Mouse (Mus musculus) forebrain, embryonic 11.5 days (tissue): Measurements from ENCODE around the gene Comt. TPM values are rescaled to one million over a fixed set of nuclear protein-coding genes. Genes with fewer than 3 reads are reported as not detected.

Experiments
- ATAC-seq: fragments of 200-750 bp; cut with Nextera tagmentation; replicated peaks from 2 replicates; pipeline ENCODE4 v1.8.0; 2017; ENCODE audit warnings: moderate TSS enrichment; ENCODE audit not compliant: low FRiP score
- DNase-seq: peaks from one replicate; pipeline ENCODE4 v3.0.0-alpha.2; 2017; ENCODE audit warnings: low spot score
- H3K27ac ChIP-seq: fragments of 300-500 bp; sonication (generic); 2 replicates; pipeline ENCODE4 v1.5.1; 2014; ENCODE audit warnings: low read depth, low read length
- H3K27me3 ChIP-seq: fragments of 300-500 bp; sonication (generic); 2 replicates; pipeline ENCODE4 v1.6.1; 2014; ENCODE audit warnings: mild to moderate bottlenecking, low read length, mixed read lengths; ENCODE audit not compliant: control insufficient read depth, insufficient read depth
- H3K36me3 ChIP-seq: fragments of 300-500 bp; sonication (generic); 2 replicates; pipeline ENCODE4 v1.6.1; 2014; ENCODE audit warnings: mild to moderate bottlenecking, low read length, moderate library complexity, mixed read lengths; ENCODE audit not compliant: control insufficient read depth, insufficient read depth
- H3K4me1 ChIP-seq: fragments of 300-500 bp; sonication (generic); replicated peaks from 2 replicates; pipeline ENCODE4 v1.6.1; 2014; ENCODE audit warnings: low read length, mixed read lengths; ENCODE audit not compliant: control insufficient read depth, insufficient read depth
- H3K4me2 ChIP-seq: fragments of 300-500 bp; sonication (generic); 2 replicates; pipeline ENCODE4 v1.6.1; 2014; ENCODE audit warnings: low read depth, mild to moderate bottlenecking, low read length, moderate library complexity, mixed read lengths; ENCODE audit not compliant: severe bottlenecking
- H3K4me3 ChIP-seq: fragments of 300-500 bp; sonication (generic); 2 replicates; pipeline ENCODE4 v1.5.1; 2014; ENCODE audit warnings: low read depth, low read length
- H3K9ac ChIP-seq: fragments of 300-500 bp; sonication (generic); 2 replicates; pipeline ENCODE4 v1.6.1; 2014; ENCODE audit warnings: low read length
- H3K9me3 ChIP-seq: fragments of 300-500 bp; sonication (generic); 2 replicates; pipeline ENCODE4 v1.6.1; 2016; ENCODE audit warnings: low read length, mixed read lengths; ENCODE audit not compliant: control insufficient read depth
- WGBS: fragments of 180-500 bp; shearing (Covaris S2); extraction: QIAGEN DNeasy Blood & Tissue Kit; methylation state at CpG from one replicate; pipeline ENCODE4 v1.1.7; 2014; 5-methylcytosine and 5-hydroxymethylcytosine counted together
- polyA plus RNA-seq: library from polyadenylated mRNA; unstranded; fragments of >200 nt; fragmentation: Nextera tagmentation; extraction: Ambion mirVana; gene quantifications from 2 replicates; pipeline ENCODE4 v1.2.1, GENCODE M21; 2014

Comt gene
- polyA plus RNA-seq, 1 experiment from 2014 or later = 53.6 TPM

- no peak for ATAC-seq
- WGBS = 86% methylated on average over 7 of the region's 7 CpGs
- H3K9ac ChIP-seq = no peak overlapping the region
- 0 out of 2 replicates have a peak overlapping the region, but pooled peaks have one; percentile 9 for H3K4me2 ChIP-seq
- H3K4me3 ChIP-seq = no peak overlapping the region
- no peaks in the 10 kb centered on the region for H3K36me3 ChIP-seq
- H3K4me1 ChIP-seq = 0 out of 2 replicates have a peak, but pooled peaks cover 6% of the 10 kb centered on the region
- H3K27ac ChIP-seq = no peak overlapping the region
- no peaks in the 10 kb centered on the region for H3K27me3 ChIP-seq
- DNase-seq = no peak
- H3K9me3 ChIP-seq = no peaks in the 10 kb centered on the region
Observed at GRCm38 (mm10) chr16:18428516-18429042, 1.9 kb upstream of the Comt start.

DNA sequence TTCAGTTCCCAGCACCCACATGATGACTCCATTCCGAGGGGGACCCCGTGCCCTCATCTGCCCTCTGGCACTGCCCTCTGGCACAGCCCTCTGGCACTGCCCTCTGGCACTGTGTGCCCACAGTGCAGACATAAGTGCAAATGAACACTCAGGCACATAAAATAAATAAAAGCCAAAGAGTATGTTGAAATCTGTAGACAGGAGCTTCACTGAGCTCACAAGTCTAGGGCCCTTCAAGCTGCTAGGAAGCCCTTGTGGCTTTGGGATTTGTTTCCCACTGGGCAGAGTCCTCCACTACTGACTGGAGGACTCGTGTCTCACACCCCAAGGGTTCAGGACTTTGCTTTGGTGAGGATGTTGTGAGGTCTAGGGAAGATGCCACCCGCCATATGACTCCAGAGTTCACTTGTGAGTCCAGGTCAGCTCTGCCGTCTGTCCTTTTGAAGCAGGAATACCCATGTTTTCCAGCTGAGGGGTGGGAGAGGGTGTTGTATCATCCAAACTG lies 1.4 kb upstream of the Comt start:
- H3K36me3 ChIP-seq = no peaks in the 10 kb centered on the region; the same call in 1 of the 2 replicates
- 84% methylated on average over 5 of the region's 5 CpGs for WGBS
- DNase-seq (no peak), ATAC-seq (no peak)
- H3K4me3 ChIP-seq = no peak overlapping the region
- H3K27me3 ChIP-seq = no peaks in the 10 kb centered on the region
- H3K4me2 ChIP-seq = 0 out of 2 replicates have a peak overlapping the region, but pooled peaks have one; percentile 9
- H3K9me3 ChIP-seq = no peaks in the 10 kb centered on the region
- no peak overlapping the region for H3K9ac ChIP-seq
- 0 out of 2 replicates have a peak, but pooled peaks cover 6% of the 10 kb centered on the region for H3K4me1 ChIP-seq
- H3K27ac ChIP-seq = no peak overlapping the region

DNA sequence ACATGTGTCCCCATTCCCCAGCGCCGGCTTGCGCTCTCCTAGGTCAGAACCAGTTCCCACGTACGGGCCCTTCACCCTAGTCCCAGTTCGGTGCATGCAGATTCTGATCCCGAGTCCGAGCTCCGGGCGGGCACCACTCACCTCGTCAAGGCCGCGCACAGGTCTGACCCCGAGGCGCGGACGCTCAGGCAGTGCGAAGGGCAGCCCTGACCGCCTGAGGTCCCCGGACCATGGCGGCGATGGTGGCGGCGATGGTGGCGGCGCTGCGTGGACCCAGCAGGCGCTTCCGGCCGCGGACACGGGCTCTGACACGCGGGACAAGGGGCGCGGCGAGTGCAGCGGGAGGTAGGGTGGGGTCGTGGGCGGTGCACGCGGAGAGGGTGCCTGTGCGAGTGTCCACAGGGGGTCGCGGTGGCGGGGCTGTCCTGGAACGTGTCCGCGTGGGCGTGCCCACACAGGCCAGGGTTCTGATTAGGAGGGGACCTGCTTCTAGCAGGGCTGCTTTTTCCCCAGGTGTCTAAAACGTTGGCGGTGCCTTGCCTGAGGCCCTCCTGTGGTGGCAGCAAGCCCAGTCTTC lies 349 bp downstream of the Comt start, which contains the start of gene Txnrd2:
Txnrd2 (plus strand) TSS at position 170 of the 577 bp plus-strand sequence.
- no peaks in the 10 kb centered on the region; the same call in 1 of the 2 replicates for H3K36me3 ChIP-seq
- under 1% methylated on average over 51 of the region's 52 CpGs for WGBS

GRCm38 (mm10) chr16:18425475-18426214 lies 1.0 kb downstream of the Comt start:
- 0 out of 2 replicates have a peak, but pooled peaks cover 6% of the 10 kb centered on the region for H3K4me1 ChIP-seq
- peak overlapping the region; percentile 87 for H3K4me3 ChIP-seq
- no peaks in the 10 kb centered on the region for H3K27me3 ChIP-seq
- peak overlapping the region; percentile 86 for H3K4me2 ChIP-seq
- 35% methylated on average over 10 of the region's 10 CpGs for WGBS
- ATAC-seq = peak; percentile 48
- H3K27ac ChIP-seq = 0 out of 2 replicates have a peak overlapping the region, but pooled peaks have one; percentile 18
- peak overlapping the region; percentile 89 for H3K9ac ChIP-seq
- no peaks in the 10 kb centered on the region; the same call in 1 of the 2 replicates for H3K36me3 ChIP-seq
- no peaks in the 10 kb centered on the region for H3K9me3 ChIP-seq
- no peak for DNase-seq

More for the DNA sequence above, 349 bp downstream of the Comt start, which contains the start of gene Txnrd2:
- Histone ChIP-seq H3K9ac (peak within 1 kb of the TSS; percentile 89), H3K4me3 (peak within 1 kb of the TSS; percentile 87), H3K4me2 (peak within 1 kb of the TSS; percentile 86), H3K27me3 (no peaks in the 10 kb centered on the region), H3K9me3 (no peaks in the 10 kb centered on the region), H3K4me1 (0 out of 2 replicates have a peak, but pooled peaks cover 6% of the 10 kb centered on the region), H3K27ac (peak within 1 kb of the TSS; percentile 18; the same call in 1 of the 2 replicates)
- DNase-seq (peak; percentile 83), ATAC-seq (peak; percentile 89)

GRCm38 (mm10) chr16:18424364-18425045 lies 2.1 kb downstream of the Comt start:
- Histone ChIP-seq H3K27me3 (no peaks in the 10 kb centered on the region), H3K4me1 (0 out of 2 replicates have a peak, but pooled peaks cover 6% of the 10 kb centered on the region), H3K9me3 (no peaks in the 10 kb centered on the region), H3K4me2 (no peak overlapping the region), H3K36me3 (no peaks in the 10 kb centered on the region; the same call in 1 of the 2 replicates), H3K9ac (no peak overlapping the region), H3K27ac (no peak overlapping the region), H3K4me3 (no peak overlapping the region)
- ATAC-seq (no peak), DNase-seq (no peak)
- WGBS = 78% methylated on average over 11 of the region's 11 CpGs

- H3K4me2 ChIP-seq = no peak overlapping the region
- DNase-seq = no peak
- WGBS = 89% methylated on average over 5 of the region's 5 CpGs
- H3K36me3 ChIP-seq = no peaks in the 10 kb centered on the region; the same call in 1 of the 2 replicates
- H3K4me1 ChIP-seq = 0 out of 2 replicates have a peak, but pooled peaks cover 6% of the 10 kb centered on the region
- H3K27me3 ChIP-seq = no peaks in the 10 kb centered on the region
- H3K9ac ChIP-seq = no peak overlapping the region
- no peaks in the 10 kb centered on the region for H3K9me3 ChIP-seq
- ATAC-seq = no peak
- no peak overlapping the region for H3K27ac ChIP-seq
- H3K4me3 ChIP-seq = no peak overlapping the region
Observed at GRCm38 (mm10) chr16:18423915-18424265, 2.8 kb downstream of the Comt start.

GRCm38 (mm10) chr16:18423203-18423914 lies 3.3 kb downstream of the Comt start:
- H3K27ac ChIP-seq = no peak overlapping the region

More at GRCm38 (mm10) chr16:18423203-18423914, 3.3 kb downstream of the Comt start:
- Histone ChIP-seq H3K36me3 (no peaks in the 10 kb centered on the region; the same call in 1 of the 2 replicates), H3K9me3 (no peaks in the 10 kb centered on the region), H3K4me2 (no peak overlapping the region), H3K27me3 (no peaks in the 10 kb centered on the region), H3K4me1 (0 out of 2 replicates have a peak, but pooled peaks cover 6% of the 10 kb centered on the region), H3K9ac (no peak overlapping the region), H3K4me3 (no peak overlapping the region)
- ATAC-seq (no peak), DNase-seq (no peak)
- 91% methylated on average over 7 of the region's 7 CpGs for WGBS
